Mouse (Mus musculus): ENCODE data around the gene Grxcr1. TPM values are rescaled to one million over a fixed set of nuclear protein-coding genes. Genes with fewer than 3 reads are reported as not detected.

Grxcr1 gene
- polyA plus RNA-seq (2021; fragmentation: Nextera tagmentation), result not detected in 2 replicates
- long read RNA-seq, experiment 1, result 0 reads
- long read RNA-seq, experiment 2, result 0 reads

DNA sequence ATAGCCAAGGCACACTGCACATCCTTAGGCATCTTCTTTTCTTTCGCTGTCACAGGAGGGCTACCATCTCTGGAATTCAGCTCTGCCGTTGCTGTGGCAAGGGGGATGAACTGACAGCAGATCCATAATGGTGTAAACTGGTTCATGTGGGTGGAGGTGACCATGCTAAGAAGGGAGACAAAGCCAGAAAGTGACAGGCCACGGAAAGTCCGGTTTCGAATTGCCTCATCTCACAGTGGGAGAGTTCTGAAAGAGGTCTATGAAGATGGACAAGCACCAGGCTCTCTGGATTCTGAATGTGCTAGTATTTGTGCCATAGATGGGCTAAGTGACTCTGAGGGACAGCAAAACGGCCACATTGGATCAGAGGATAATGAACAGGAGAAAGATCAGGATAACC lies at the start of gene Grxcr1:
Gene Grxcr1, plus strand, starts transcription at position 92 of the 400 bp plus-strand sequence.

Other genes starting within 250 kb of the Grxcr1 start
- gene Atp8a1, start 184.4 kb upstream of the Grxcr1 start, polyA plus RNA-seq (2021; fragmentation: Nextera tagmentation), result 33.6 and 39.3 TPM in 2 replicates
- gene Gm5108, start 90.2 kb upstream of the Grxcr1 start, polyA plus RNA-seq (2021; fragmentation: Nextera tagmentation), result not detected in 2 replicates
- not detected in 2 replicates for gene Gm21905, start 85.4 kb upstream of the Grxcr1 start, polyA plus RNA-seq (2021; fragmentation: Nextera tagmentation)